Mouse (Mus musculus) MEL (cell line): ENCODE results near the gene Kiss1r.

Experiments
- CHD2 ChIP-seq: IDR thresholded peaks from 2 replicates; pipeline ENCODE4 v1.6.1; 2011; ENCODE audit warnings: low read length, improper control_type of control experiment
- CTCF ChIP-seq, 3 experiments: IDR thresholded peaks in 2 of 3; conservative IDR thresholded peaks in 1 of 3; 2 replicates each; pipeline ENCODE4 v1.5.1; 2011 to 2012; ENCODE audit warnings: low read length in 3 of 3, low read depth in 2 of 3, mild to moderate bottlenecking in 2 of 3, improper control_type of control experiment in 1 of 3, inconsistent platforms in 1 of 3, mixed read lengths in 1 of 3, moderate library complexity in 1 of 3; ENCODE audit not compliant: control insufficient read depth in 1 of 3, insufficient read depth in 1 of 3, poor library complexity in 1 of 3, severe bottlenecking in 1 of 3
- EP300 ChIP-seq, 2 experiments: IDR thresholded peaks; 2 replicates each; pipeline ENCODE4 v1.6.1; 2011; ENCODE audit warnings: improper control_type of control experiment in 2 of 2, low read length in 2 of 2, low read depth in 1 of 2, mild to moderate bottlenecking in 1 of 2
- GABPA ChIP-seq: IDR thresholded peaks from 2 replicates; pipeline ENCODE4 v1.6.1; 2012; ENCODE audit warnings: low read depth, mild to moderate bottlenecking, inconsistent platforms, low read length, improper control_type of control experiment, moderate library complexity
- HCFC1 ChIP-seq: IDR thresholded peaks from 2 replicates; pipeline ENCODE4 v1.6.1; 2012; ENCODE audit warnings: low read depth, mild to moderate bottlenecking, inconsistent platforms, low read length, improper control_type of control experiment, moderate library complexity
- MAFK ChIP-seq: IDR thresholded peaks from 2 replicates; pipeline ENCODE4 v1.6.1; 2011; ENCODE audit warnings: low read depth, mild to moderate bottlenecking, low read length, improper control_type of control experiment, borderline replicate concordance
- MAX ChIP-seq: IDR thresholded peaks from 2 replicates; pipeline ENCODE4 v1.6.1; 2011; ENCODE audit warnings: low read length, improper control_type of control experiment
- MAZ ChIP-seq: IDR thresholded peaks from 2 replicates; pipeline ENCODE4 v1.6.1; 2012; ENCODE audit warnings: low read depth, mild to moderate bottlenecking, inconsistent platforms, low read length, improper control_type of control experiment
- MYC ChIP-seq: IDR thresholded peaks from 2 replicates; pipeline ENCODE4 v1.6.1; 2011; ENCODE audit warnings: low read depth, mild to moderate bottlenecking, low read length, improper control_type of control experiment, moderate library complexity
- NELFE ChIP-seq: IDR thresholded peaks from 2 replicates; pipeline ENCODE4 v1.6.1; 2011; ENCODE audit warnings: low read depth, low read length, improper control_type of control experiment
- POLR2A ChIP-seq, 2 experiments: IDR thresholded peaks; 2 replicates each; pipeline ENCODE4 v1.6.1; 2011 to 2012; ENCODE audit warnings: low read length in 2 of 2, mild to moderate bottlenecking in 2 of 2, control low read depth in 1 of 2, improper control_type of control experiment in 1 of 2, low read depth in 1 of 2, moderate library complexity in 1 of 2; ENCODE audit not compliant: control insufficient read depth in 1 of 2, insufficient read depth in 1 of 2, poor library complexity in 1 of 2
- POLR2AphosphoS5 ChIP-seq: IDR thresholded peaks from 2 replicates; pipeline ENCODE4 v1.6.1; 2012; ENCODE audit warnings: low read depth, borderline replicate concordance, mild to moderate bottlenecking, inconsistent platforms, low read length, moderate library complexity, mixed read lengths
- SMC3 ChIP-seq: IDR thresholded peaks from 2 replicates; pipeline ENCODE4 v1.6.1; 2011; ENCODE audit warnings: low read depth, low read length, improper control_type of control experiment
- TCF12 ChIP-seq: IDR thresholded peaks from 2 replicates; pipeline ENCODE4 v1.6.1; 2014; ENCODE audit warnings: low read depth, mild to moderate bottlenecking, inconsistent platforms, low read length, improper control_type of control experiment, moderate library complexity

DNA sequence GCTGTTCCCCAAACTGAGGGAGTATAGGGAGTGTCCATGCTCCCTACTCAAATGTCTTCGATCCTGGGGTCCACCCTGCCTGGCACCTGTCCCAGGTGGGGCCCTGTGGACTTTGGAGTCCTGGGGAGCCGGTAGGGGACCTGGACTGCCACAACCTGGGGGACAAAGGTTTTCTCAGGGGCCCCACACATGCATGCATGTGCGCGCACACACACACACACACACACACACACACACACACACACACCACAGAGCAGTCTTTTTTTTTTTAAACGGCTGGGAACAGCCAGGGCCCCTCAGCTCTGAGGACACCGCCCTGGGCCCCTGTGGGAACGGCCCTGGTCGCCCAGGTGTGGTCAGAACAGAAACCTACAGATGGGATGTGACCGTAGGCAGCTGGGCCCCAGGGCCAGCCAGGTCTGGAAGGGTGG, 26.7 kb downstream of the Kiss1r start:
- TF ChIP-seq TCF12 = no peak
- no peak for TF ChIP-seq CTCF (IDR thresholded peaks at IDR 0.05 in 2 of 3, conservative IDR thresholded peaks at IDR 0.05 in 1 of 3; ENCODE audit: control insufficient read depth in 1 of 3, insufficient read depth in 1 of 3, low read depth in 2 of 3, low read length in 3 of 3, poor library complexity in 1 of 3, severe bottlenecking in 1 of 3)
- TF ChIP-seq MAX = no peak
- TF ChIP-seq POLR2A (IDR thresholded peaks at IDR 0.05; ENCODE audit: control insufficient read depth in 1 of 2, insufficient read depth in 1 of 2, low read depth in 1 of 2, low read length in 2 of 2, poor library complexity in 1 of 2) = no peak
- no peak for TF ChIP-seq GABPA
- TF ChIP-seq NELFE = no peak
- no peak for TF ChIP-seq POLR2AphosphoS5
- TF ChIP-seq HCFC1 = no peak
- TF ChIP-seq SMC3 = no peak
- no peak for TF ChIP-seq MYC
- no peak for TF ChIP-seq CHD2
- TF ChIP-seq MAFK = no peak
- no peak for TF ChIP-seq MAZ
- no peak for TF ChIP-seq EP300 (IDR thresholded peaks at IDR 0.05; ENCODE audit: low read depth in 1 of 2, low read length in 2 of 2)
